Mouse (Mus musculus): ENCODE results near the gene Ssu72. TPM values are rescaled to one million over a fixed set of nuclear protein-coding genes. Genes with fewer than 3 reads are reported as not detected.

Gene Ssu72
- total and polyA plus RNA-seq, 3 experiments: 140 to 267 (median 170) TPM

- no peak overlapping the region for H3K27ac ChIP-seq (ENCODE audit: control insufficient read depth, low read depth, low read length)
- DNase-seq (ENCODE audit: low read depth, low spot score): peak; percentile 50
- H3K36me3 ChIP-seq (ENCODE audit: control insufficient read depth in 1 of 2, insufficient read depth in 2 of 2, low read length in 2 of 2): peaks cover 20 to 36% of the 10 kb centered on the region in 2 experiments
- H3K27me3 ChIP-seq (ENCODE audit: control insufficient read depth in 1 of 2, insufficient read depth in 2 of 2, low read length in 2 of 2): no peaks in the 10 kb centered on the region
- no peak overlapping the region; the same call in 1 of the 2 replicates for H3K9ac ChIP-seq (ENCODE audit: control insufficient read depth, low read depth, low read length, poor library complexity, severe bottlenecking)
- no peak for TF ChIP-seq MAX (IDR thresholded peaks at IDR 0.05; ENCODE audit: low read length)
- no peak for TF ChIP-seq ELF1 (IDR thresholded peaks at IDR 0.05; ENCODE audit: low read depth, low read length)
- TF ChIP-seq RCOR1 (IDR thresholded peaks at IDR 0.05; ENCODE audit: low read depth, low read length): no peak
- no peak for TF ChIP-seq CHD1 (IDR thresholded peaks at IDR 0.05; ENCODE audit: low read depth, low read length)
- TF ChIP-seq E2F4 (IDR thresholded peaks at IDR 0.05; ENCODE audit: borderline replicate concordance, low read depth, low read length): no peak
- no peaks in the 10 kb centered on the region for H3K9me3 ChIP-seq (replicated peaks; ENCODE audit: insufficient read depth, low read length)
- peaks cover 67% of the 10 kb centered on the region for H3K79me2 ChIP-seq (ENCODE audit: control insufficient read depth, insufficient read depth, low read length, poor library complexity)
- no peak overlapping the region for H3K4me3 ChIP-seq (ENCODE audit: control insufficient read depth in 1 of 2, insufficient read depth in 1 of 2, low read depth in 2 of 2, low read length in 2 of 2)
- peaks cover 10 to 16% of the 10 kb centered on the region in 2 experiments for H3K4me1 ChIP-seq (ENCODE audit: control insufficient read depth in 1 of 2, insufficient read depth in 2 of 2, low read length in 2 of 2)
These were observed 4.0 kb downstream of the Ssu72 start for GRCm38 (mm10) chr4:155708582-155708981.

GRCm38 (mm10) chr4:155708988-155709387 lies 4.4 kb downstream of the Ssu72 start:
- no peak overlapping the region for H3K27ac ChIP-seq (ENCODE audit: control insufficient read depth, low read depth, low read length)
- H3K4me3 ChIP-seq (ENCODE audit: control insufficient read depth in 1 of 2, insufficient read depth in 1 of 2, low read depth in 2 of 2, low read length in 2 of 2): no peak overlapping the region
- peaks cover 7 to 16% of the 10 kb centered on the region in 2 experiments for H3K4me1 ChIP-seq (ENCODE audit: control insufficient read depth in 1 of 2, insufficient read depth in 2 of 2, low read length in 2 of 2)

GRCm38 (mm10) chr4:155710521-155711252 lies 6.1 kb downstream of the Ssu72 start:
- Histone ChIP-seq H3K9me3 (replicated peaks; ENCODE audit: insufficient read depth, low read length) (no peaks in the 10 kb centered on the region), H3K36me3 (ENCODE audit: control insufficient read depth in 1 of 2, insufficient read depth in 2 of 2, low read length in 2 of 2) (peaks cover 33 to 34% of the 10 kb centered on the region in 2 experiments), H3K4me1 (ENCODE audit: control insufficient read depth in 1 of 2, insufficient read depth in 2 of 2, low read length in 2 of 2) (peaks cover 7 to 16% of the 10 kb centered on the region in 2 experiments), H3K27me3 (ENCODE audit: control insufficient read depth in 1 of 2, insufficient read depth in 2 of 2, low read length in 2 of 2) (no peaks in the 10 kb centered on the region), H3K9ac (ENCODE audit: control insufficient read depth, low read depth, low read length, poor library complexity, severe bottlenecking) (no peak overlapping the region; the same call in 1 of the 2 replicates), H3K27ac (ENCODE audit: control insufficient read depth, low read depth, low read length) (no peak overlapping the region), H3K79me2 (ENCODE audit: control insufficient read depth, insufficient read depth, low read length, poor library complexity) (peaks cover 65% of the 10 kb centered on the region), H3K4me3 (ENCODE audit: control insufficient read depth in 1 of 2, insufficient read depth in 1 of 2, low read depth in 2 of 2, low read length in 2 of 2) (no peak overlapping the region)
- DNase-seq (ENCODE audit: low read depth, low spot score): no peak
- TF ChIP-seq ZKSCAN1 (IDR thresholded peaks at IDR 0.05; ENCODE audit: low read depth, low read length): no peak
- no peak for TF ChIP-seq TBP (IDR thresholded peaks at IDR 0.05; ENCODE audit: low read depth, low read length)
- no peak for TF ChIP-seq CHD1 (IDR thresholded peaks at IDR 0.05; ENCODE audit: low read depth, low read length)
- no peak for TF ChIP-seq SMC3 (IDR thresholded peaks at IDR 0.05; ENCODE audit: low read depth, low read length)
- no peak for TF ChIP-seq CTCF (IDR thresholded peaks at IDR 0.05 in 2 of 3, conservative IDR thresholded peaks at IDR 0.05 in 1 of 3; ENCODE audit: control insufficient read depth in 1 of 3, insufficient read depth in 1 of 3, low read depth in 2 of 3, low read length in 3 of 3, poor library complexity in 1 of 3, severe bottlenecking in 1 of 3)
- TF ChIP-seq MYC (IDR thresholded peaks at IDR 0.05; ENCODE audit: low read depth, low read length): no peak
- no peak for TF ChIP-seq EP300 (IDR thresholded peaks at IDR 0.05; ENCODE audit: low read depth in 1 of 2, low read length in 2 of 2)
- TF ChIP-seq USF1 (IDR thresholded peaks at IDR 0.05; ENCODE audit: low read depth, low read length): no peak
- no peak for TF ChIP-seq SIN3A (IDR thresholded peaks at IDR 0.05; ENCODE audit: low read length)
- no peak for TF ChIP-seq MAX (IDR thresholded peaks at IDR 0.05; ENCODE audit: low read length)
- TF ChIP-seq ZC3H11A (IDR thresholded peaks at IDR 0.05; ENCODE audit: low read depth, low read length): no peak
- TF ChIP-seq MAFK (IDR thresholded peaks at IDR 0.05; ENCODE audit: borderline replicate concordance, low read depth, low read length): no peak

More at GRCm38 (mm10) chr4:155708988-155709387, 4.4 kb downstream of the Ssu72 start:
- H3K79me2 ChIP-seq (ENCODE audit: control insufficient read depth, insufficient read depth, low read length, poor library complexity): peaks cover 67% of the 10 kb centered on the region
- no peaks in the 10 kb centered on the region for H3K9me3 ChIP-seq (replicated peaks; ENCODE audit: insufficient read depth, low read length)
- H3K9ac ChIP-seq (ENCODE audit: control insufficient read depth, low read depth, low read length, poor library complexity, severe bottlenecking): no peak overlapping the region; the same call in 1 of the 2 replicates
- peaks cover 24 to 33% of the 10 kb centered on the region in 2 experiments for H3K36me3 ChIP-seq (ENCODE audit: control insufficient read depth in 1 of 2, insufficient read depth in 2 of 2, low read length in 2 of 2)
- TF ChIP-seq ZKSCAN1 (IDR thresholded peaks at IDR 0.05; ENCODE audit: low read depth, low read length) (no peak), E2F4 (IDR thresholded peaks at IDR 0.05; ENCODE audit: borderline replicate concordance, low read depth, low read length) (no peak), SIN3A (IDR thresholded peaks at IDR 0.05; ENCODE audit: low read length) (no peak), NELFE (IDR thresholded peaks at IDR 0.05; ENCODE audit: low read depth, low read length) (no peak), GABPA (IDR thresholded peaks at IDR 0.05; ENCODE audit: low read depth, low read length) (no peak), MXI1 (IDR thresholded peaks at IDR 0.05; ENCODE audit: low read depth, low read length) (no peak), POLR2A (IDR thresholded peaks at IDR 0.05; ENCODE audit: control insufficient read depth in 1 of 2, insufficient read depth in 1 of 2, low read depth in 1 of 2, low read length in 2 of 2, poor library complexity in 1 of 2) (no peak), MEF2A (IDR thresholded peaks at IDR 0.05; ENCODE audit: extremely low read depth, insufficient replicate concordance, low read depth, low read length, poor library complexity, severe bottlenecking) (no peak), POLR2AphosphoS5 (IDR thresholded peaks at IDR 0.05; ENCODE audit: borderline replicate concordance, low read depth, low read length) (no peak), GATA1 (IDR thresholded peaks at IDR 0.05; ENCODE audit: low read depth, low read length) (no peak), RCOR1 (IDR thresholded peaks at IDR 0.05; ENCODE audit: low read depth, low read length) (no peak), USF2 (IDR thresholded peaks at IDR 0.05; ENCODE audit: borderline replicate concordance in 1 of 2, insufficient read depth in 1 of 2, low read depth in 1 of 2, low read length in 2 of 2) (no peak), EP300 (IDR thresholded peaks at IDR 0.05; ENCODE audit: low read depth in 1 of 2, low read length in 2 of 2) (no peak)
- no peak for DNase-seq (ENCODE audit: low read depth, low spot score)
- H3K27me3 ChIP-seq (ENCODE audit: control insufficient read depth in 1 of 2, insufficient read depth in 2 of 2, low read length in 2 of 2): no peaks in the 10 kb centered on the region

Data from MEL (cell line).